Comparison of ENCODE assay signal across 8 mouse cellular contexts in the genomic region with DNA sequence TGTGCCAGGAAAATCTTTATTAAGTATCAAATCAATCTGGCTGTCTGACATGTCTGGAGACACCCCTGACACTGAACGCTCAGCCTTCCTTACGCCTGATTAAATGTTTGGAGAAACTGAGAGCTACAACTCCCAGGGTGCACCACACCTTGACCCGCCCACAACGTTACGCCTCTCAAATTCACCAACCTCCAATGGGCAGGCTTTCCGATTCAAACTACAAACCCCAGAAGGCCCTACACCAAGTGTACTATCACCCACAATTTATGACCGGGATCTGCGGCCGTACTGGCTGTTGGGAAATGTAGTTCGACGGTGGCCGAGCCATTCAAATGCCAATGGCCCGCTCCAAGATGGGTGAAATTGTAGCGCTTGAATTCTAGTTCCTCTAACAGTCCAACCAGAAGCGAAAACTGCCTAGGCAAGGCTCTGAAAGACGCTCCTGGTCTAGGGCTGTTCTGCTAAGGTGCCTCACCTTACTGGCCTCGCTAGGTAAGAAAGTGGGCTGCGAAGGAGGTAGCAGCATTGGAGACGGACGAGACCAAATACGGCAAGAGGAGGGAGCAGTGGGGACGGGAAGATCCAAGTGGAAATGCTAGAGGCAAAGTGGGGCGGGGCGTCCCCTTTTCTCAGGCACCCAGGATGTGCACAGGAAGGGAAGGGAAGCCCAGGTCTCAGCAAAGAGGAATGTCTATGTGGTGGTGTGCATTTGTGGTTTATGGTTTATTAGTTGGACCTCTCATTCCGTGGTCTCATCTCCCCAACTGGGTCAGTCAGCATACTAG. TPM values are rescaled to one million over a fixed set of nuclear protein-coding genes. Genes with fewer than 3 reads are reported as not detected.
DNase-seq lines count a peak whose midpoint lies in the region; ATAC-seq and TF ChIP-seq lines count a peak whose summit lies in the region.

Gene Smarcal1 (plus strand): TSS at position 305 of the 785 bp plus-strand sequence.

- TF ChIP-seq CTCF in liver, embryonic 14.5 days (IDR thresholded peaks at IDR 0.05; ENCODE audit: low read depth) = no peak
- no peak for TF ChIP-seq CTCF in stomach, postnatal 0 days (IDR thresholded peaks at IDR 0.05; ENCODE audit: low read depth)

- peak; percentile 98 for ATAC-seq in heart, embryonic 15.5 days (replicated peaks; ENCODE audit: insufficient number of reproducible peaks, insufficient read depth, low FRiP score, low read depth)
- ATAC-seq in liver, embryonic 14.5 days (ENCODE audit: insufficient read depth) = peak; percentile 100
- peak; percentile 99 for ATAC-seq in neural tube, embryonic 11.5 days (ENCODE audit: insufficient read depth, low FRiP score, low TSS enrichment)
- ATAC-seq in stomach, postnatal 0 days (ENCODE audit: low FRiP score, low TSS enrichment) = peak; percentile 100

- no peak for TF ChIP-seq EP300 in liver, embryonic 14.5 days (IDR thresholded peaks at IDR 0.05; ENCODE audit: low read depth)
- TF ChIP-seq EP300 in stomach, postnatal 0 days (optimal IDR thresholded peaks at IDR 0.05) = no peak

- DNase-seq in CD8-positive naive resting alpha-beta T cell, adult 2 months (ENCODE audit: low read depth in 2 of 2, low spot score in 2 of 2) = peak; percentile 87 to 93
- peak; percentile 89 for DNase-seq in c-Kit-positive CD71-negative TER-119-negative erythroid progenitor cells, embryonic 14.5 days (ENCODE audit: low read depth)
- DNase-seq in forebrain, embryonic 10.5 days (ENCODE audit: extremely low spot score, low spot score) = peak; percentile 93
- DNase-seq in kidney, postnatal 25 days = peak; percentile 95 to 96
- DNase-seq in liver, embryonic 14.5 days (ENCODE audit: low read depth in 3 of 3, low spot score in 3 of 3) = peak; percentile 93 to 95 (median 94)
- DNase-seq in neural tube, embryonic 11.5 days (ENCODE audit: low spot score) = peak; percentile 94
- DNase-seq in stomach, postnatal 0 days (ENCODE audit: low spot score) = peak; percentile 92

- under 1% methylated on average over 25 of the region's 25 CpGs for WGBS in forebrain, embryonic 10.5 days
- WGBS in heart, embryonic 15.5 days = under 1% methylated on average over 25 of the region's 25 CpGs
- WGBS in liver, embryonic 14.5 days (ENCODE audit: insufficient replicate concordance) = under 1% methylated on average over 25 of the region's 25 CpGs
- under 1% methylated on average over 25 of the region's 25 CpGs for WGBS in neural tube, embryonic 11.5 days
- under 1% methylated on average over 25 of the region's 25 CpGs for WGBS in stomach, postnatal 0 days

- peak within 1 kb of the TSS; percentile 60 for H3K9ac ChIP-seq in heart, embryonic 15.5 days
- peak within 1 kb of the TSS; percentile 77 for H3K9ac ChIP-seq in liver, embryonic 14.5 days (replicated peaks)
- H3K9ac ChIP-seq in neural tube, embryonic 11.5 days (ENCODE audit: low read length) = peak within 1 kb of the TSS; percentile 69
- peak within 1 kb of the TSS; percentile 62 for H3K9ac ChIP-seq in stomach, postnatal 0 days (ENCODE audit: low read length)

- H3K27ac ChIP-seq in forebrain, embryonic 10.5 days = peak within 1 kb of the TSS; percentile 90
- peak within 1 kb of the TSS; percentile 79 for H3K27ac ChIP-seq in heart, embryonic 15.5 days
- H3K27ac ChIP-seq in liver, embryonic 14.5 days = peak within 1 kb of the TSS; percentile 15
- H3K27ac ChIP-seq in neural tube, embryonic 11.5 days (ENCODE audit: low read depth, low read length) = peak within 1 kb of the TSS; percentile 68; the same call in 1 of the 2 replicates
- H3K27ac ChIP-seq in stomach, postnatal 0 days (replicated peaks) = peak within 1 kb of the TSS; percentile 82

- peaks cover 5% of the 10 kb centered on the region; the same call in 1 of the 2 replicates for H3K27me3 ChIP-seq in forebrain, embryonic 10.5 days (ENCODE audit: poor library complexity, severe bottlenecking)
- peaks cover 4% of the 10 kb centered on the region; the same call in 1 of the 2 replicates for H3K27me3 ChIP-seq in heart, embryonic 15.5 days
- no peaks in the 10 kb centered on the region for H3K27me3 ChIP-seq in liver, embryonic 14.5 days (ENCODE audit: control insufficient read depth, insufficient read depth, low read length)
- H3K27me3 ChIP-seq in neural tube, embryonic 11.5 days (ENCODE audit: control insufficient read depth, insufficient read depth, low read length) = no peaks in the 10 kb centered on the region
- no peaks in the 10 kb centered on the region for H3K27me3 ChIP-seq in stomach, postnatal 0 days (ENCODE audit: control insufficient read depth, insufficient read depth, low read length)

- H3K4me3 ChIP-seq in forebrain, embryonic 10.5 days = peak within 1 kb of the TSS; percentile 67
- peak within 1 kb of the TSS; percentile 62 for H3K4me3 ChIP-seq in heart, embryonic 15.5 days
- peak within 1 kb of the TSS; percentile 85 to 100 for H3K4me3 ChIP-seq in liver, embryonic 14.5 days (ENCODE audit: insufficient read depth in 1 of 2, low read depth in 2 of 2, low read length in 2 of 2)
- H3K4me3 ChIP-seq in neural tube, embryonic 11.5 days (ENCODE audit: low read depth, low read length) = peak within 1 kb of the TSS; percentile 60
- peak within 1 kb of the TSS; percentile 77 for H3K4me3 ChIP-seq in stomach, postnatal 0 days (ENCODE audit: low read depth, low read length)

- peaks cover 37% of the 10 kb centered on the region for H3K4me1 ChIP-seq in forebrain, embryonic 10.5 days
- H3K4me1 ChIP-seq in heart, embryonic 15.5 days (replicated peaks) = peaks cover 10% of the 10 kb centered on the region
- peaks cover 3 to 5% of the 10 kb centered on the region in 2 experiments; a peak in 3 of 4 replicates for H3K4me1 ChIP-seq in liver, embryonic 14.5 days (replicated peaks; ENCODE audit: control insufficient read depth in 2 of 2, insufficient read depth in 2 of 2, low read length in 1 of 2)
- peaks cover 4% of the 10 kb centered on the region; the same call in 1 of the 2 replicates for H3K4me1 ChIP-seq in neural tube, embryonic 11.5 days (ENCODE audit: control insufficient read depth, insufficient read depth, low read length)
- no peaks in the 10 kb centered on the region for H3K4me1 ChIP-seq in stomach, postnatal 0 days (replicated peaks; ENCODE audit: control insufficient read depth, insufficient read depth)

- peaks cover 26% of the 10 kb centered on the region for H3K36me3 ChIP-seq in forebrain, embryonic 10.5 days (replicated peaks)
- H3K36me3 ChIP-seq in heart, embryonic 15.5 days = peaks cover 26% of the 10 kb centered on the region; the same call in 1 of the 2 replicates
- peaks cover 5% of the 10 kb centered on the region; the same call in 1 of the 2 replicates for H3K36me3 ChIP-seq in liver, embryonic 14.5 days (replicated peaks; ENCODE audit: control insufficient read depth, insufficient read depth, low read depth)
- H3K36me3 ChIP-seq in neural tube, embryonic 11.5 days (ENCODE audit: control insufficient read depth, insufficient read depth, low read length) = peaks cover 2% of the 10 kb centered on the region; the same call in 1 of the 2 replicates
- peaks cover 7% of the 10 kb centered on the region; the same call in 1 of the 2 replicates for H3K36me3 ChIP-seq in stomach, postnatal 0 days (ENCODE audit: control insufficient read depth, insufficient read depth, low read length)

- H3K9me3 ChIP-seq in forebrain, embryonic 10.5 days = no peaks in the 10 kb centered on the region
- H3K9me3 ChIP-seq in heart, embryonic 15.5 days (replicated peaks) = no peaks in the 10 kb centered on the region
- H3K9me3 ChIP-seq in liver, embryonic 14.5 days (ENCODE audit: control insufficient read depth, low read length) = no peaks in the 10 kb centered on the region
- H3K9me3 ChIP-seq in neural tube, embryonic 11.5 days (ENCODE audit: control insufficient read depth, low read length) = no peaks in the 10 kb centered on the region
- no peaks in the 10 kb centered on the region for H3K9me3 ChIP-seq in stomach, postnatal 0 days (ENCODE audit: control insufficient read depth, low read length)

- peak within 1 kb of the TSS; percentile 71 for H3K4me2 ChIP-seq in heart, embryonic 15.5 days
- H3K4me2 ChIP-seq in liver, embryonic 14.5 days (ENCODE audit: low read depth) = peak within 1 kb of the TSS; percentile 84
- H3K4me2 ChIP-seq in neural tube, embryonic 11.5 days (ENCODE audit: low read depth) = peak within 1 kb of the TSS; percentile 61
- H3K4me2 ChIP-seq in stomach, postnatal 0 days (replicated peaks; ENCODE audit: low read depth) = peak within 1 kb of the TSS; percentile 61

RNA-seq across cellular contexts. Expression of gene Smarcal1, which starts in this region (rescaled TPM):
- polyA plus RNA-seq in forebrain, embryonic 10.5 days (2016; fragmentation: Nextera tagmentation; extraction: Ambion mirVana) = 31.7 and 32.3 TPM in 2 replicates
- polyA plus RNA-seq in heart, embryonic 15.5 days (2015; fragmentation: Nextera tagmentation; extraction: Ambion mirVana) = 16.6 and 19.5 TPM in 2 replicates
- polyA plus RNA-seq in liver, embryonic 14.5 days (2012; rRNA removed) = 8.8 and 10.6 TPM in 2 replicates
- 6.7 TPM in 2 replicates for polyA plus RNA-seq in liver, embryonic 14.5 days (2014; fragmentation: Nextera tagmentation; extraction: Ambion mirVana)
- polyA plus RNA-seq in neural tube, embryonic 11.5 days (2014; fragmentation: Nextera tagmentation; extraction: Ambion mirVana) = 33.5 and 34.2 TPM in 2 replicates
- polyA plus RNA-seq in stomach, postnatal 0 days (2015; fragmentation: Nextera tagmentation; extraction: Ambion mirVana) = 7.3 and 7.5 TPM in 2 replicates

Comparison
In these comparisons a context has a peak if more than half of its experiments do, and no peak if none do; other contexts are left out.
1. Peak in every context shown above with its lines: DNase-seq, ATAC-seq, H3K4me3 ChIP-seq and H3K27ac ChIP-seq.
2. H3K27ac ChIP-seq: peak in every context shown above with its lines; median percentile 90 in forebrain, embryonic 10.5 days; 82 in stomach, postnatal 0 days; 79 in heart, embryonic 15.5 days; 68 in neural tube, embryonic 11.5 days; 15 in liver, embryonic 14.5 days.